Mouse (Mus musculus) testis, adult 2 months (tissue): ENCODE data around the gene Lmntd1. TPM values are rescaled to one million over a fixed set of nuclear protein-coding genes. Genes with fewer than 3 reads are reported as not detected.
A peak's percentile ranks its signal among the peaks of the same experiment; 100 is the strongest.

ENCODE experiments used
- H3K27ac ChIP-seq: fragments of 200-500 bp; 2 replicates; pipeline ENCODE4 v1.5.1; 2012; ENCODE audit warnings: low read depth, low read length; ENCODE audit not compliant: control insufficient read depth, insufficient read depth
- H3K27me3 ChIP-seq: fragments of 200-500 bp; 2 replicates; pipeline ENCODE4 v1.6.1; 2012; ENCODE audit warnings: mild to moderate bottlenecking, low read length, moderate library complexity; ENCODE audit not compliant: control insufficient read depth, insufficient read depth
- H3K36me3 ChIP-seq: fragments of 200-500 bp; 2 replicates; pipeline ENCODE4 v1.6.1; 2012; ENCODE audit warnings: mild to moderate bottlenecking, low read length; ENCODE audit not compliant: control insufficient read depth, insufficient read depth
- H3K4me1 ChIP-seq: fragments of 200-500 bp; 2 replicates; pipeline ENCODE4 v1.6.1; 2012; ENCODE audit warnings: low read length; ENCODE audit not compliant: control insufficient read depth, insufficient read depth
- H3K4me3 ChIP-seq: fragments of 200-500 bp; 2 replicates; pipeline ENCODE4 v1.5.1; 2012; ENCODE audit warnings: low read depth, mild to moderate bottlenecking, low read length, moderate library complexity, mixed read lengths; ENCODE audit not compliant: control insufficient read depth
- CTCF ChIP-seq: fragments of 200-500 bp; IDR thresholded peaks from 2 replicates; pipeline ENCODE4 v1.5.1; 2012; ENCODE audit warnings: low read depth, mild to moderate bottlenecking, inconsistent platforms, low read length, moderate library complexity; ENCODE audit not compliant: control insufficient read depth, insufficient read depth, insufficient replicate concordance
- POLR2A ChIP-seq: fragments of 200-500 bp; IDR thresholded peaks from 2 replicates; pipeline ENCODE4 v1.6.1; 2012; ENCODE audit warnings: low read depth, mild to moderate bottlenecking, inconsistent platforms, low read length, moderate library complexity; ENCODE audit not compliant: control insufficient read depth
- polyA plus RNA-seq: library from polyadenylated mRNA; depleted of rRNA; stranded (reverse); fragments of >200 nt; gene quantifications from 2 replicates; pipeline ENCODE4 v1.2.3, GENCODE M21; 2012

Gene Lmntd1
- polyA plus RNA-seq, 1 experiment, result 37.9 TPM

- TF ChIP-seq CTCF, result no peak
- no peak for TF ChIP-seq POLR2A
- Histone ChIP-seq H3K27ac (no peak overlapping the region), H3K27me3 (no peaks in the 10 kb centered on the region), H3K4me3 (no peak overlapping the region), H3K4me1 (peaks cover 7% of the 10 kb centered on the region), H3K36me3 (no peaks in the 10 kb centered on the region)
Observed at GRCm38 (mm10) chr6:145358001-145358400, 256.1 kb downstream of the Lmntd1 start.

GRCm38 (mm10) chr6:145353806-145354205 is 260.3 kb downstream of the Lmntd1 start:
- Histone ChIP-seq H3K4me3 (no peak overlapping the region), H3K27ac (no peak overlapping the region), H3K27me3 (no peaks in the 10 kb centered on the region), H3K36me3 (no peaks in the 10 kb centered on the region), H3K4me1 (peaks cover 10% of the 10 kb centered on the region)
- no peak for TF ChIP-seq POLR2A

GRCm38 (mm10) chr6:145352705-145353104 is 261.4 kb downstream of the Lmntd1 start:
- H3K4me3 ChIP-seq, result no peak overlapping the region

GRCm38 (mm10) chr6:145348196-145348915 is 265.8 kb downstream of the Lmntd1 start:
- TF ChIP-seq POLR2A (0 out of 2 replicates have a peak, but pooled peaks have one; percentile 10), CTCF (peak; percentile 75; the same call in 1 of the 2 replicates)
- no peak overlapping the region for H3K27ac ChIP-seq
- H3K4me1 ChIP-seq, result peaks cover 19% of the 10 kb centered on the region
- peak overlapping the region; percentile 64 for H3K4me3 ChIP-seq
- no peaks in the 10 kb centered on the region for H3K36me3 ChIP-seq
- H3K27me3 ChIP-seq, result no peaks in the 10 kb centered on the region

More at GRCm38 (mm10) chr6:145352705-145353104, 261.4 kb downstream of the Lmntd1 start:
- Histone ChIP-seq H3K4me1 (peaks cover 12% of the 10 kb centered on the region), H3K36me3 (no peaks in the 10 kb centered on the region), H3K27ac (no peak overlapping the region), H3K27me3 (no peaks in the 10 kb centered on the region)
- no peak for TF ChIP-seq CTCF
- no peak for TF ChIP-seq POLR2A

- H3K4me3 ChIP-seq, result peak overlapping the region; percentile 64; the same call in 1 of the 2 replicates
- no peaks in the 10 kb centered on the region for H3K36me3 ChIP-seq
- no peaks in the 10 kb centered on the region for H3K27me3 ChIP-seq
- TF ChIP-seq POLR2A, result no peak
- TF ChIP-seq CTCF, result no peak
- H3K27ac ChIP-seq, result no peak overlapping the region
- H3K4me1 ChIP-seq, result peaks cover 19% of the 10 kb centered on the region
Observed at GRCm38 (mm10) chr6:145347641-145348040, 266.5 kb downstream of the Lmntd1 start.

GRCm38 (mm10) chr6:145346789-145347557 is 267.1 kb downstream of the Lmntd1 start:
- no peaks in the 10 kb centered on the region for H3K27me3 ChIP-seq
- no peaks in the 10 kb centered on the region for H3K36me3 ChIP-seq
- no peak for TF ChIP-seq CTCF
- TF ChIP-seq POLR2A, result no peak
- no peak overlapping the region for H3K27ac ChIP-seq
- H3K4me3 ChIP-seq, result peak overlapping the region; percentile 0; the same call in 1 of the 2 replicates
- peaks cover 19% of the 10 kb centered on the region for H3K4me1 ChIP-seq

GRCm38 (mm10) chr6:145346305-145346704 is 267.8 kb downstream of the Lmntd1 start:
- Histone ChIP-seq H3K4me3 (no peak overlapping the region), H3K4me1 (peaks cover 18% of the 10 kb centered on the region), H3K27ac (no peak overlapping the region), H3K27me3 (no peaks in the 10 kb centered on the region), H3K36me3 (no peaks in the 10 kb centered on the region)
- no peak for TF ChIP-seq CTCF
- TF ChIP-seq POLR2A, result no peak
